In genomic region chr9:67404736-67405135, GRCm38 (mm10) we compare ENCODE assay signal across 24 mouse cellular contexts.
DNase-seq lines count a peak whose midpoint lies in the region; ATAC-seq and TF ChIP-seq lines count a peak whose summit lies in the region.
"Had no signal": no experiment of that assay in that cellular context is flagged by ENCODE, and none has a peak within 500 bp of the region (broad histone marks: within the 10 kb centered on the region; RNA-seq: fewer than 3 reads in every experiment).

No protein-coding gene starts in this region.

- H3K4me2 ChIP-seq in limb, embryonic 14.5 days (replicated peaks; ENCODE audit: low read depth, low read length, severe bottlenecking), result no peak overlapping the region
- no peak overlapping the region for H3K4me2 ChIP-seq in midbrain, embryonic 13.5 days (replicated peaks)
- H3K4me2 ChIP-seq: embryonic facial prominence, embryonic 12.5 days; forebrain, embryonic 12.5 days; hindbrain, embryonic 13.5 days had no signal

- H3K4me1 ChIP-seq in limb, embryonic 14.5 days (ENCODE audit: control insufficient read depth, insufficient read depth, low read length), result no peaks in the 10 kb centered on the region
- H3K4me1 ChIP-seq in limb, embryonic 10.5 days, result no peaks in the 10 kb centered on the region
- H3K4me1 ChIP-seq in midbrain, embryonic 13.5 days (replicated peaks), result no peaks in the 10 kb centered on the region
- H3K4me1 ChIP-seq: forebrain, embryonic 12.5 days; hindbrain, embryonic 13.5 days had no signal

- H3K27ac ChIP-seq in limb, embryonic 14.5 days (replicated peaks; ENCODE audit: low read depth, low read length), result no peak overlapping the region
- H3K27ac ChIP-seq in limb, embryonic 10.5 days, result no peak overlapping the region
- H3K27ac ChIP-seq in midbrain, embryonic 13.5 days, result no peak overlapping the region
- H3K27ac ChIP-seq: embryonic facial prominence, embryonic 12.5 days; forebrain, embryonic 12.5 days; heart, embryonic 10.5 days; hindbrain, embryonic 13.5 days had no signal

- no peaks in the 10 kb centered on the region for H3K9me3 ChIP-seq in limb, embryonic 14.5 days (ENCODE audit: control insufficient read depth, low read length)
- no peaks in the 10 kb centered on the region for H3K9me3 ChIP-seq in limb, embryonic 10.5 days (replicated peaks)
- H3K9me3 ChIP-seq in midbrain, embryonic 13.5 days, result no peaks in the 10 kb centered on the region
- H3K9me3 ChIP-seq: embryonic facial prominence, embryonic 12.5 days; forebrain, embryonic 12.5 days; G1E; heart, embryonic 10.5 days; hindbrain, embryonic 13.5 days had no signal

- ATAC-seq in limb, embryonic 14.5 days (ENCODE audit: low FRiP score, low read depth), result no peak
- ATAC-seq in hematopoietic stem cell, adult 5-6 weeks (replicated peaks in 1 of 2; ENCODE audit: insufficient read depth in 1 of 2, low FRiP score in 2 of 2, low TSS enrichment in 1 of 2, low read depth in 1 of 2, poor library complexity in 2 of 2, severe bottlenecking in 2 of 2), result peak; percentile 82 to 94
- ATAC-seq in midbrain, embryonic 13.5 days, result no peak
- ATAC-seq: CD4-positive, CD25-positive, alpha-beta regulatory T cell, adult 4 months; forebrain, embryonic 16.5 days; intestine, embryonic 16.5 days had no signal

- H3K9ac ChIP-seq in limb, embryonic 14.5 days (ENCODE audit: low read depth, low read length, severe bottlenecking), result no peak overlapping the region
- H3K9ac ChIP-seq in midbrain, embryonic 13.5 days (replicated peaks), result no peak overlapping the region
- H3K9ac ChIP-seq: embryonic facial prominence, embryonic 12.5 days; forebrain, embryonic 12.5 days; hindbrain, embryonic 13.5 days had no signal

- 81% methylated on average over 7 of the region's 7 CpGs for WGBS in limb, embryonic 14.5 days
- WGBS in limb, embryonic 10.5 days, result 92% methylated on average over 7 of the region's 7 CpGs
- 90% methylated on average over 7 of the region's 7 CpGs for WGBS in midbrain, embryonic 13.5 days

- no peak overlapping the region for H3K4me3 ChIP-seq in limb, embryonic 14.5 days (replicated peaks; ENCODE audit: low read length)
- H3K4me3 ChIP-seq in limb, embryonic 10.5 days, result no peak overlapping the region
- H3K4me3 ChIP-seq in midbrain, embryonic 13.5 days (replicated peaks), result no peak overlapping the region
- H3K4me3 ChIP-seq: embryonic facial prominence, embryonic 12.5 days; forebrain, embryonic 12.5 days; heart, embryonic 10.5 days; hindbrain, embryonic 13.5 days had no signal

- no peak for TF ChIP-seq POLR2A in limb, embryonic 14.5 days (IDR thresholded peaks at IDR 0.05; ENCODE audit: borderline replicate concordance, extremely low read depth, insufficient read depth, insufficient read length)

- no peaks in the 10 kb centered on the region for H3K27me3 ChIP-seq in limb, embryonic 14.5 days (ENCODE audit: control insufficient read depth, insufficient read depth, low read length)
- H3K27me3 ChIP-seq in limb, embryonic 10.5 days (ENCODE audit: low read depth, poor library complexity, severe bottlenecking), result no peaks in the 10 kb centered on the region
- H3K27me3 ChIP-seq in midbrain, embryonic 13.5 days, result no peaks in the 10 kb centered on the region
- H3K27me3 ChIP-seq: embryonic facial prominence, embryonic 12.5 days; forebrain, embryonic 12.5 days; hindbrain, embryonic 13.5 days had no signal

- H3K36me3 ChIP-seq in limb, embryonic 14.5 days (ENCODE audit: control insufficient read depth, insufficient read depth, low read length), result no peaks in the 10 kb centered on the region
- no peaks in the 10 kb centered on the region for H3K36me3 ChIP-seq in limb, embryonic 10.5 days
- no peaks in the 10 kb centered on the region for H3K36me3 ChIP-seq in midbrain, embryonic 13.5 days
- H3K36me3 ChIP-seq: embryonic facial prominence, embryonic 12.5 days; forebrain, embryonic 12.5 days; G1E; hindbrain, embryonic 13.5 days had no signal

- DNase-seq in limb, embryonic 14.5 days (ENCODE audit: low spot score), result peak; percentile 8
- no peak for DNase-seq in limb, embryonic 10.5 days (ENCODE audit: low spot score)
- peak; percentile 46 for DNase-seq in 3T3-L1 (ENCODE audit: low read depth, low spot score)
- peak; percentile 23 for DNase-seq in R1 (ENCODE audit: low read depth, low spot score)
- no peak for DNase-seq in ovary, adult 18-20 months (ENCODE audit: low spot score)
- no peak for DNase-seq in c-Kit-positive CD71-positive TER-119-positive erythroid progenitor cells, embryonic 14.5 days (ENCODE audit: low spot score)
- DNase-seq: adrenal gland, postnatal 14 days; B cell, adult 2 months; cerebellum, adult 2 months; cerebellum, postnatal 10 days; embryo, embryonic 11 days; gastrocnemius, postnatal 14 days; heart, postnatal 10 days; heart, postnatal 4 days had no signal

Comparison
In these comparisons a context has a peak if more than half of its experiments do, and no peak if none do; other contexts are left out.
1. DNase-seq: peak in limb, embryonic 14.5 days (single experiment), 3T3-L1 (single experiment) and R1 (single experiment); none in limb, embryonic 10.5 days (single experiment), ovary, adult 18-20 months (single experiment) and c-Kit-positive CD71-positive TER-119-positive erythroid progenitor cells, embryonic 14.5 days (single experiment).
2. ATAC-seq: peak in hematopoietic stem cell, adult 5-6 weeks (2 of 2); none in limb, embryonic 14.5 days (single experiment) and midbrain, embryonic 13.5 days (single experiment).